Mouse (Mus musculus): ENCODE measurements at regions not wholly inside any gene's neighbourhood (a gene's known extent, or its start where the extent isn't known, plus 50 kb on each side); places are given as distances from the start of the nearest gene placed in this dataset.

- TF ChIP-seq ZC3H11A (IDR thresholded peaks at IDR 0.05; ENCODE audit: borderline replicate concordance, low read depth, low read length) (no peak), CHD2 (IDR thresholded peaks at IDR 0.05; ENCODE audit: low read depth, low read length) (no peak)
Observed at GRCm38 (mm10) chr16:86456649-86457048, 555.0 kb upstream of the Adamts5 start.

Data from ES-E14 (cell line).